Mouse (Mus musculus): ENCODE measurements around the gene Nelfa.
"Not testable (repeated sequence)": the region's sequence is repeated elsewhere in the genome, so short reads cannot be mapped to it uniquely, and the experiment has no call there.

Nelfa gene

GRCm38 (mm10) chr5:33919466-33919865 lies 16.7 kb downstream of the Nelfa start:
- no peak for DNase-seq (ENCODE audit: low read depth, low spot score)

DNA sequence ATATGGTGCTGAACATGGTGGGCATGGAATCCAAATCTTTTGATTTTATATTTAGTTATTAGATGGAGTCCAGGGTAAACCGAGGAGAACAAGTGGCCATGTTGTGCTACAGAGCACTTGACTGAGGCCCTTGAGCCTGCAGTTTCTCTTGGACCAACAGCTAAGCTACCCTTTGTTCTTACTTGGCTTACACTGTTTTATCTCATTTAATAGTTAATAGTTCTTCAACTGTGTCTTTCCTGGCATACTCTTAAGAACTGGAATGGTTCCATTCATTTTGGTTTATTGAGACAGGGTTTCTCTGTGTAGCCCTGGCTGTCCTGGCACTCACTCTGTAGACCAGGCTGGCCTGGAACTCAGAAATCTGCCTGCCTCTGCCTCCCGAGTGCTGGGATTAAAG lies 19.6 kb downstream of the Nelfa start:
- DNase-seq (ENCODE audit: low read depth, low spot score): not testable (repeated sequence)

- DNase-seq (ENCODE audit: low read depth, low spot score): not testable (repeated sequence)
These were observed 21.2 kb downstream of the Nelfa start for GRCm38 (mm10) chr5:33915031-33915430.

GRCm38 (mm10) chr5:33903176-33903575 lies 33.0 kb downstream of the Nelfa start:
- DNase-seq (ENCODE audit: low read depth, low spot score): no peak

DNA sequence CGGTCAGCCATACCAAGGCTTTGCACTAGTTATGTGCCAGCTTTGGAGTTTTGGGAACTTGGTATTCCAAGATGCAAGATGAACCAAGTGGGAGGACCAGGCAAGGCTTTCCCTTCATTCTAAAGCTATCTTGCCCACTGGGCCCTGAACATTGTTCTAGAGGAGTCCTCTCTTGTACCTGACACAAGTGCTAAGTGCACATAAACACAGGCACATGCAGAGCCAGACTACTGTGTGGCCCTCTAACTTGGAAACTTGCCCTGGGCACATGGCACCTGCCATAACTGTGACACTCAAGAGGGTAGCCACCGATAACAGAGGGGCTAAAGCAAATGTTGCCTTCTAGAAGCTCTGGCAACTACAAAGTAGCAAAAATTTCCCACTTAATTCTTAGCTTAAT lies 33.5 kb downstream of the Nelfa start:
- DNase-seq (ENCODE audit: low read depth, low spot score): no peak

- DNase-seq (ENCODE audit: low read depth, low spot score): no peak
These were observed 34.9 kb downstream of the Nelfa start for GRCm38 (mm10) chr5:33901278-33901677.

GRCm38 (mm10) chr5:33900701-33901263 lies 35.4 kb downstream of the Nelfa start:
- no peak for DNase-seq (ENCODE audit: low read depth, low spot score)

- no peak for DNase-seq (ENCODE audit: low read depth, low spot score)
These were observed 36.1 kb downstream of the Nelfa start for GRCm38 (mm10) chr5:33900101-33900500.

DNA sequence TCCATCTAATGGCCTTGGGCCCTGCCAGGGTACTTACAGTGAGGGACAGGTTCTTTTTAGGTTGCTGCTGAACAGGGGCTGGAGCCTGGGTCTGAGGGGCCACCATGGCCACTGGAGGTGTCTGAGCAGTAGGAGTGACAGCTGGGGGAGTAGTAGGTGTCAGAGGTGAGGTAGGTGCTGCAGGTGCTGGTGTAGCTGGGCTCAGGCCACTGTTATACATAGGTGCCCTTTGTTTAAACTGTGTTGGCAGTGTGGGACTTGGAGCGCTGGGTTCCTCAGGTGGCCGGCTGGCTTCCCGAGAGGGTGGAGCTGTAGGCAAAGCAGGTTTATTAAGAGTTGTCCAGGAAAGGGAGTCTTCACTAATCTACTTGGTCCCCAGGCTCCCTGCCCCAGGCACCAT lies 37.0 kb downstream of the Nelfa start:
- DNase-seq (ENCODE audit: low read depth, low spot score): no peak

DNA sequence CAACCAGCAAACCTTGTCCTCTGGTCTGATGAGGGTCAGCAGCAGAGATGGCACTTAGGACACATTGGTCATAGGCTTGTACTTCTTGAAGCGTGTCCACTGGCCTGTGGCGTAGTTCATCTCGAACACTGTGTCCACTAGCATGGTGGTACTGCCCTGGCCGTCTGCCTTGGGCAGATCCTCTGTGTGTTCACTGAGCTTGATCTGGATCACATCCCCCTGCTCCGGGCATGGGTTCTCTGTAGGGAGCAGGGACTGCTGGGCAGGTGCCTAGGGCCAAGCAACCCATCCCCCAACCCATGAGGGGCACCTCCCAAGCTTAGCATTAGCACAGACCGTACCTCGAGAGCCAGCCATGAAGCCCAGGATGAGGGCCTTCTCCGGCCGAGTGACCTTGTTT lies 37.5 kb downstream of the Nelfa start:
- DNase-seq (ENCODE audit: low read depth, low spot score): no peak

DNA sequence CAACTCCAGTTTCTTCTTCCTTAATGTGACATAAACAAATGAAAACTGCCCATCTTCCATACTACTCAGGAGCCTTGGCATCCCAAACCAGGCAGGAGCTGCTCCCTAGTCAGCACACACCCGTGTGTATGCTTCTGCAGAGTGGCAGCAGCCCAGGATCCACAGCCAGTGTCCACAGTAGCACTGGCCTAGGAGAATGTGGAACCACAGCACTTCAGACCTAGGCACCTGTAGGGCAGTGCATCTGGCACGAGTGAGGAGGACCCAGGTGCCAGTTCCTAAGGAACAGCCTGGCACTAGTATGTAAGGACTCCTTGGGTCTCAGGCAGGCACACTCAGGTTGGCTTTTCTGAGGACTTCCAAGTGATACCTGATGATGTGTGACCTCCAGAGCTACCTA lies 39.1 kb downstream of the Nelfa start:
- DNase-seq (ENCODE audit: low read depth, low spot score): no peak

DNA sequence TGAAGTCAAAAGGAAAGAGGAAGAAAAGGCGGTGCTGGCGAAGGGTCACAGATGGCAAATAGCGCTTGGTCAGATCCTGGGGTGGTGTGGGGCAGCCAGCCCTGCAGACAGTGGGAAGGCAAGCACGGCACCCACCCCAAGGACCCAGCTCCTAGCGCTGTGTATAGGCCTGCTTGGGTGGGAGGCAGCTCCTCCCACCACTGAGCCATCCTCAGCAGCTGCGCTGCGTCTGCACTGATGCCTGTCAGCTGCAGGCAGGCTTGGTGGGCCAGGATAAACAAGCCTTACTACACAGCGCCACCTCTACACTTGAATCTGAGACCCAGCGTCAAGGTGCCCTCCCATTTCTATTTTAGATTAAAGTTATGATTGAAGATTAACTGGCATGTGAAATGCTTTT lies 41.1 kb downstream of the Nelfa start:
- no peak for DNase-seq (ENCODE audit: low read depth, low spot score)

DNA sequence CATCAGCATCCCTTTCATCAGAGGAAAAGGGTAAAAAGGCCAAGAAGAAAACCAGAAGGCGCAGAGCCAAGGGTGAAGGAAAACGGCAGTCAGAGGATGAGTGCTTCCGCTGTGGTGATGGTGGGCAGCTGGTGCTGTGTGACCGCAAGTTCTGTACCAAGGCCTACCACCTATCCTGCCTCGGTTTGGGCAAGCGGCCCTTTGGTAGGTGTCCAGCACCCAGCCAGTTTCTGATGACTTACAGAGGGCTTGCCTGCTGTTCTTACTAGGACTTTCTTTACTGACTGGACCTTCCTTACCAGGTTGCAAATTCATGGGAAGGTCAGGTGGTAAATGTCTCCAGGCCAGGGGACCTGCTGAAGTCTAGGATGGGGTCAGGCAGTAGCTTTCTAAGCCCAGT lies 42.8 kb downstream of the Nelfa start:
- no peak for DNase-seq (ENCODE audit: low read depth, low spot score)

DNA sequence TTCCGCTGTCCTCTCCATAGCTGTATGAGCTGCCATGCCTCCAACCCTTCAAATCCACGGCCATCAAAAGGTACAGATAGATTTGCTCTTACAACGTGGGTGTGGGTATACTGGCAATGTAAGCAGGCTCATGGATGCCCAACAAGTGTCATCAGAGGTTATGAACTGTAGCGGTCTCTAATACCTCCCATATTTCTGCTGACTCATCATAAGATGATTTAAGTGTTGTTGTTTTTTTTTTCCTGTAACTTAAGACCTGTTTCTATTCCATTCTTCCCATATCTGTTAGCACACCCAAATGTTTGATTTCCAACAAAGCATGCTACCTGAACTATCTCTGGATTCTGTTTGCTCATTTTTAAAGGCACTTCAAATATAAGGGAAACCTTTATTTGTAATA lies 55.1 kb downstream of the Nelfa start:
- DNase-seq (ENCODE audit: low read depth, low spot score): no peak

DNA sequence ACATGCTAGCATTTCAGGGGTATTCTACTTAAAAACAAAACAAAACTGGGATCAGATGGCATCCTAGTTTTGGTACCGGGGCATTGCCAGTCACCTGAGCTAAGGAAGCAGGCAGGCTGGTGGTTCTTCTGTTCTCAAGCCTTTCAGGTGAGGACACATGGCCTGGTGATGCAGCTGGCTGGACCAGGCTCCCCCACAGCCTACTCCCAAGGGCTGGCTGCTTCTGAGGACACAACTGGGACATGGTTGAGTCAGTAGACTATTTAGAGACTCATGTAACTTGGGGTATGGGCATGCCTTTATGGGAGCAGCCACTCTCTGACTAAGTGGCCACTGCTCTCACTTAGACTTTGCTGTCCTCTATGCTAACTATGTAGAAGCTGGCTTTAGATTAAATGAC lies 60.7 kb downstream of the Nelfa start:
- no peak for DNase-seq (ENCODE audit: low read depth, low spot score)

DNA sequence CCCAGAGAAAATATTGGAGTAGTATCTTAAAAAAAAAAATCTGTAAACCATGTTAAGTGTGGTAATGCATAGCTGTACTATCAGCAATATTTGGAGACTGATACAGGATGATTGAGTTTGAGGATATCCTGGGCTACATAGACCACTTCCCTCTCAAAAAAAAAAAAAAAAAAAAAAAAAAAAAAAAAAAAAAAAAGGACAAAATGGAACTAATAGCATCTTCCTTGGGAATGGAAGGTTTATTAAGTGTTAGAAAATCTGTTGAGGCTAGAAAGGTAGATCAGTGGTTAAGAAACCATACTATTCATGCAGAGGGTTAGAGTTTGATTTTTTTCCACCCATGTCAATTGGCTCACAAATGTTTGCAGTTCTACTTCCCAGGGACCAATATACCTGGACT lies 78.5 kb downstream of the Nelfa start:
- no peak for DNase-seq (ENCODE audit: low read depth, low spot score)

- peak; percentile 43 for DNase-seq (ENCODE audit: low read depth, low spot score)
These were observed 82.2 kb downstream of the Nelfa start for GRCm38 (mm10) chr5:33854019-33854418.

- peak; percentile 19 for DNase-seq (ENCODE audit: low read depth, low spot score)
These were observed 83.1 kb downstream of the Nelfa start for GRCm38 (mm10) chr5:33853086-33853485.

DNA sequence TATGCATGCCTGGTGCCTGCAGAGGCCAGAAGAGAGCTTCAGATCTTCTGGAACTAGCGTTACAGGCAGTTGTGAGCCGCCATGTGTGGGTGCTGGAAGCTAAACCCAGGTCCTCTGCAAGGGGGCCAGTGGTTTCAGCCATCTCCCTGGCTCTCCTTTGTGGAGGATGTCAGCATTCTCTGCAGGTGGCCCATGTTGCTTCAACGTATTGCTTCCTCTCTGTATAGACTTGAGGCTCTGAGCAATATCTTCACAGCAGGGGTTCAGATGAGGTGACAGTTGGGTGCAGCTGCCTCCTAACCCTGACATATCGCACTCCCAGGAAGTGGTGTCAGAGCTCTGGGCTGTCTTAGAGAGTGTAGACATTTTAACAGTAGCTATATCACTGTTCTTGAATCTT lies 84.7 kb downstream of the Nelfa start:
- no peak for DNase-seq (ENCODE audit: low read depth, low spot score)

Measured in ES-CJ7 (cell line).